Mouse (Mus musculus) brain, embryonic 14.5 days (tissue): Measurements from ENCODE around the gene Gemin7.

Experiments
- CTCF ChIP-seq: fragments of 200-500 bp; IDR thresholded peaks from 2 replicates; pipeline ENCODE4 v1.5.1; 2012; ENCODE audit warnings: inconsistent platforms, mild to moderate bottlenecking, moderate library complexity, borderline replicate concordance; ENCODE audit not compliant: insufficient read depth, insufficient read length; ENCODE audit errors: extremely low read depth
- POLR2A ChIP-seq: fragments of 200-500 bp; IDR thresholded peaks from 2 replicates; pipeline ENCODE4 v1.6.1; 2012; ENCODE audit warnings: mild to moderate bottlenecking, inconsistent platforms, borderline replicate concordance; ENCODE audit not compliant: poor library complexity, insufficient read depth, insufficient read length, severe bottlenecking; ENCODE audit errors: extremely low read depth

GRCm38 (mm10) chr7:19600562-19600961 lies 23.2 kb upstream of the Gemin7 start:
- TF ChIP-seq POLR2A (no peak), CTCF (no peak)
